Mouse (Mus musculus) urinary bladder, postnatal 25 days (tissue): ENCODE results near the gene Gstm7.
"Not testable (repeated sequence)": the region's sequence is repeated elsewhere in the genome, so short reads cannot be mapped to it uniquely, and the experiment has no call there.

Experiments used
- DNase-seq: peaks from one replicate; pipeline ENCODE4 v3.0.0; 2022; ENCODE audit warnings: low spot score

The Gstm7 gene

GRCm38 (mm10) chr3:107935268-107935667, 3.7 kb upstream of the Gstm7 start:
- DNase-seq = no peak

- DNase-seq = no peak
These were observed 511 bp upstream of the Gstm7 start for GRCm38 (mm10) chr3:107932128-107932527.

- DNase-seq = no peak
These were observed 483 bp downstream of the Gstm7 start for GRCm38 (mm10) chr3:107931134-107931533.

DNA sequence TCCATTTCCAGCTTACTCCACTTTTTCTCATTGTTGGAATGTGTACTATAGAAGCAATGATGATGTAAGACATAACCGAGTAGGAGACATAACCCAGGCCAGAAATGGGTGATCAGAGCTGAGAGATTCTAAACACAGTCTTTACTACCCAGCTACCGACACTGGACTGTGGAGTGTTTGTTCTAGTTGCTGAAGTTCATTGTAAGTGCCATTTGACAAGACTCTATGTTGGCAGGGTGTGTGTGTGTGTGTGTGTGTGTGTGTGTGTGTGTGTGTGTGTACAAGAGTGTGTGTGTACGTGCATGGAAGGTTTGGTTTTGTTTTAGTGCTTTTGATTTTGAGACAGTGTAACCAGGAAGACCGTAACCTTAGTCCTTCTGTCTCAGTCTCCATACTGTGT, 1.9 kb downstream of the Gstm7 start:
- no peak for DNase-seq

- DNase-seq = no peak
These were observed 2.4 kb downstream of the Gstm7 start for GRCm38 (mm10) chr3:107929243-107929642.

- DNase-seq = no peak
These were observed 2.9 kb downstream of the Gstm7 start for GRCm38 (mm10) chr3:107928691-107929090.

DNA sequence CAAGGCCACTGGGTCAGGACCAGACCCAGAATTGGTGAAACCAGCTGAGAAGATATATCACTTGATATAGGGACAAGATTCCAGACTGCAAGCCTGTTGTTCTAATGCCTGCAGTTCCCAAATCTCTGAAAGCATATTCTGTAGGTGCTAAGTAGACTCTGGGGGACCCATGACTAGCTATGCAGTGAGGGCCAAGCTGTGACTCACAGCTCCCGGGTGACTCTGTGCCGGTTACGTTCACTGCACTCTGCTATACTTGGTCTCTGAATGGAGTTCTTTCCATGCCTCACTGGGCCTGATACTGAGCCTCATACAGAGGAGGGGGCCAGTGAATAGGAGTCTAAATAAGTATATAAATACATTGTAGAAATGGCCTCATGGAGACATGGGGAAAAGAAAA, 3.8 kb downstream of the Gstm7 start:
- DNase-seq = no peak

GRCm38 (mm10) chr3:107925335-107925734, 6.3 kb downstream of the Gstm7 start:
- DNase-seq = no peak

DNA sequence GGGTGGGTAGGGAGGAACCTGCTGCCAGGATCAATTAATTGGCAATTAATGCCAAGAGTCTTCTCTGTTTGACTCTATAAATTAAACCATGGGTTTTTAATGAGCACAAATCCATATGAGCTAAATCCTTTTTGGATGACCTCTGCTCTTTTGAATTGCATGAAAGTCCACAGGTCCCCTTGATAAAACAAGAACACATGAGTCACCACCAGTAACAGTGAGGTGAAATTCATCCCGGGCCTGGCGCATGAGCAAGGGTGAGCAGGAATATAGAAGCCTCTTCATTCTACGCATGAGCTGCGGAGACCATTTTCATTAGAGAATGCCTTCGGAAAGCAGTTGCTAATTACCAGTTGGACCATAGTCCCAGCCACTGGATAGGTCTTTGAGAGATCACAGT, 11.3 kb downstream of the Gstm7 start:
- no peak for DNase-seq

DNA sequence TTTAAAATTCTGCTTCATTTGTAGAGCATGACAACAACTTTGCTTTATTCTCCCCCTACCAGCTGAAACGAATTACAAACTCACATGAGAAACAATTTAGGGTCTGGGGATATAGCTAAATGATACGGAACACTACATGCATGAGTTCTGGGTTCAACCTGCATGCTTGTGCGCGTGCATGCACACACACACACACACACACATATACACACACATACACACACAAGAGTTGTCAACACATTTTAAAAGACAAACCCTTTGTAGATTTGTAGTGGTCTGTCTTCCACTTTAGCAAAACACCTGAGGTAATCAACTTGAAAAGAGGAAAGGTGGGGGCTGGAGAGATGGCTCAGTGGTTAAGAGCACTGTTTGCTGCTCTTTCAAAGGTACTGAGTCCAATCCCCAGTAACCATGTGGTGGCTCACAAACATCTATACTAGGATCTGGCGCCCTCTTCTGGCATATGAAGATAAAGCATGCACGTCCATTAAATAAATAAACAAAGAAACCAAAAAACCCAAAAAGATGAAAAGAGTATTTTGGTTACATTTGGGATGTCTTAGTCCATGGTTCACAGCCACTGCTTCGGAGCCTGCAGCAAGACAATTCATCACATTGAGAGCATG, 13.7 kb downstream of the Gstm7 start:
- peak; percentile 58 for DNase-seq

GRCm38 (mm10) chr3:107917097-107917496, 14.5 kb downstream of the Gstm7 start:
- no peak for DNase-seq

DNA sequence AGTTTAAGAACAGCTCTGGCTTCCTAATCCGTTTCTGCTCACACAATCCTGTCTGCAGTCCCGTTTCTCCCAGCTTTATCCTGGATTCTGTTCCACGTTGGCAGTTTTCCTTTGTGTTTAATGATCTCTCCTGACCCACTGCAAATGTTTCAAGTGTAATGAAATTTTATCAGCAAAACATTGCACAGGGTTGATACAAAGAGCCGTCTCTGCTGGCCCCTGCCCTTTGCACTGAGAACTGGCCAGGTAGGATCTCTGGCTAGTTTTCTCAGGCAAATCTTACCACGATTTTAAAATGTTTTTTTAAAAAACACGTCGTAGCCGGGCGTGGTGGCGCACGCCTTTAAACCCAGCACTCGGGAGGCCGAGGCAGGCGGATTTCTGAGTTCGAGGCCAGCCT, 14.9 kb downstream of the Gstm7 start:
- DNase-seq = no peak

- no peak for DNase-seq
These were observed 25.7 kb downstream of the Gstm7 start for GRCm38 (mm10) chr3:107905942-107906341.

DNA sequence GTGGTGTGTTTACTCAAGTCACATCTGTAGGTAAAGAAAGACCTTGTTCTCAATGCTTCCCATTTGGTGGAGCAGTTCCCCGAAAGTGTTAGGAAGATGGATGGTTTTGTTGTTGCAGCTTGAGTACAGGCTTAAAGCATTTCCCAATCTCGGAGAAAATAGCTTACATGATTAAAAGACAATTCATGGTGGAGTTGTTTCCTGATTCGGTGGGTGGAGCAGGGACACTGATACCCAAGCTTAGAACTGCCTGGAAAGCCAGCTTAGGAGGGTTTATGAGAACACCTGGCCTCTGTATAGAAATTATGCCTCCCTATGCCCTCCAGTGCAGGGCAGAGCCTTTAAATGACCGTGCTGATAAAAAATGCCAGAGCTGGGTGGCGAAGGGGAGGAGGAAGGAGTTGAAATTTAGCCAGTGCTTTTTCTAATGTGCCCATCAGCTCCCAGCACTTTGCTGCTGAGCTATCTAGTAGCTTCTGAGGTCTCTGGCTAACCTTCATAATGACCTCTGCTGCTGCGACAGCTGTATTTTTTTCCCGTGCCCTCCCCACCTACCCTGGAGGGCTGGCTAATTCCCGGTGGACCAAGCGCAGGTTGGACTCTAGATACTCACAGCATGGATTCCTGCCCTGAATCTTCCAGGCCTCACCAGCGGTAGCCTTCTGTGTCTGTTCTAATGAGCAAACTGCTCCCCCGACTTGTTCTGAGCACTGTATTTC, 30.5 kb downstream of the Gstm7 start:
- DNase-seq = no peak

- DNase-seq = no peak
These were observed 32.9 kb downstream of the Gstm7 start for GRCm38 (mm10) chr3:107898691-107899090.

DNA sequence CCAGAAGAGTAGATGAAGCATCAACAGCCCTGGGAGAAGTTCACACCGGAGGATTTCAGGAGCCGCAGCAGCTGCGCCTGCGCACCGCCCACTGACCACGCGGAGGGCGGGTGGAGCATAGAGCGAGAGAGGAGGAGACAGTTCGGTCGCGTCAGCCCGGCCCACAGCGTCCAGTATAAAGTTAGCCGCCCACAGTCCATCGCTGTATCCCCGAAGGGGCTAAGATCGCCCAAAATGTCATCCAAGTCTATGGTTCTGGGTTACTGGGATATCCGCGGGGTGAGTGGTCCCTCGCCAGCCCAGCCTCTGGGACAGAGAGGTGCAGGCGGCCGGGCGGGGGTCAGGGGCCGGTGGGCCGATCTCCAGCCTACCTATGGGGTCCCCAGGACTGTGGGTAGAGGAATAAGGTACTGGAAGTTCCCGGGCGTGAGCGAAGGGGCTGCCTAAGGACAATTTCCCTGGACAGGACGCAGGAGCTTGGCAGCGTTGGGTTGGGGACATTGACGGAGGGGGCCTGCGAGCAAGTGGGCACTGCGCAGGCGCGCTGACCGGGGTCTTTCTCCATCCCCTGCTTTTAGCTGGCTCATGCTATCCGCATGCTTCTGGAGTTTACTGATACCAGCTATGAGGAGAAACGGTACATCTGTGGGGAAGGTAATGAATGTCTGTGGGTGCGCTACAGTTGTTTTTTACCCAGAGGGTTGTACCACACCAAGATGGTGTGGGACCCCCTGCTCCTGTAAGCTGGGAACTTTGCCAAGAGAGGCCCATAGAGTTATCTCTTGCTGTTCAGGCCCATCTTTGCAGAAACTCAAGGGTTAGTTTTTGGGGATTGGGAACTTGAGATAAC, 35.7 kb downstream of the Gstm7 start, which contains the start of gene Gstm5:
TSS of gene Gstm5 (plus strand) at position 102 of the 850 bp plus-strand sequence.
- DNase-seq = peak; percentile 70

DNA sequence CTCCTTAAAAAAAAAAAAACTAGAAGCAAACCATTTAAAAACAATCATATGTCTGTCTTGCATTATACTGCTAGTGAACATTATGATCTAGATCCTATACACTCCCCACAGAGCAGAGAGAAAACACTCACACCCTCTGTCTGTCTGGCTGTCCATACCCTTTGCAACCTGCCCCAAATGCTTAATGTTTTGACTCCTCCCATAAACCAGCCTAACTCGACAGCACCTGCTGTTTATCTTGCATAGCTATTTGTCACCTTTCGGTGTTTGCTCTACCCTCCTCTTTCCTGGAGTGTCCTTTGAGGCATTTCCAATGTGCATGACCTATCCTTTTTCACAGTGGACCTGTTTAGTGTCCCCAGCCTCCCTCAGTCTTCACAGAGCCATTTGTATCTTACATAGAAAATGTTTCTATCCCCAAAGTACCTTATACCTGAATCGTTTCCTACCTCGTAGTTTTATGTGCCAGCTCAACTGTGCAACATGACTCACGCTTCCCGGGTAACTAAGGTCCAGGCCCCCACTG, 36.4 kb downstream of the Gstm7 start:
- DNase-seq = no peak

- not testable (repeated sequence) for DNase-seq
These were observed 42.4 kb downstream of the Gstm7 start for GRCm38 (mm10) chr3:107889236-107889635.

DNA sequence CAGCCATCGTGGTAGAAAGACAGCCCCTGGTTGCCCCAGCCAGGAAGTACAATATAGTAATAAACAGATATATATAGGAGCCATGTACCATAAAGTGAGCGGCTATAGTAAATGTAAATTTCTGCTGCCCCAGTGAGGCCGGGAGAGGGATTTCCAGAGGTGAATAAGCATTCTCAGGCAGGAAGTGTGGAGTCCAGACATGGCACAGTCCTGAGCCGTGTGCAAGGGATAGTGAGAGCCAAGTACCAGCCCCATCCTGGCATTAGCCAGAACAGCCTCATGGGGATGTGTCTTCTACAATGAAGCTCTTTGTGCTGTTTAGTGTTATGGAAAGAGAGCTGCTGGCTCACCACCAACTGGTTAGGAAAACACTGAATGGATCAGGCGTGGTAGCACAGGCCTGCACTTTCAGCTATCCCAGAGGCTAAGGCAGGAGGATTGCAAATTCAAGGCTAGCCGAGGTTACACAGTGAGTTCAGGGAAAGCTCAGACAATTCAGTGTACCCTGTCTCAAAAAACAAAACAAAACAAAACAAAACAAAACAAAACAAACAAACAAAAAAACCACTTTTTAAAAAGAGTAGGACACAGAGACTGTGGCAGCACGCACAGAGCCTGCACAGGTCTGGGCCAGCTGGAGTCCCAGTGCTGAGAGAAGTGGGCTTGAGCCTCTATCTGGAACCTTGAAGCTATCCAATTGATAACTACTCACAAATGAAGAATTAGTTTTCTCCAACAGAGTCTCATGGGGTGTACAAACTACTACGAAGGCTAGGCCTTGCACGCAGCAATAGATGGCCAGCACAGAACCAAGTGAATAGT, 43.7 kb downstream of the Gstm7 start:
- DNase-seq = no peak

- DNase-seq = no peak
These were observed 53.6 kb downstream of the Gstm7 start for GRCm38 (mm10) chr3:107877747-107878736.
